Mouse (Mus musculus) liver, embryonic 11.5 days (tissue): ENCODE results near the gene Dedd2. TPM values are rescaled to one million over a fixed set of nuclear protein-coding genes. Genes with fewer than 3 reads are reported as not detected.

Experiments used
- ATAC-seq: fragments of 200-750 bp; cut with Nextera tagmentation; replicated peaks from 2 replicates; pipeline ENCODE4 v1.8.0; 2017; ENCODE audit warnings: moderate number of reproducible peaks, mild to moderate bottlenecking, moderate TSS enrichment, moderate library complexity; ENCODE audit not compliant: low FRiP score
- DNase-seq: peaks from one replicate; pipeline ENCODE4 v3.0.0-alpha.2; 2017; ENCODE audit warnings: low spot score
- H3K27ac ChIP-seq: fragments of 300-500 bp; sonication (generic); 2 replicates; pipeline ENCODE4 v1.5.1; 2014; ENCODE audit warnings: mild to moderate bottlenecking, low read depth, low read length, control low read depth
- H3K27me3 ChIP-seq: fragments of 300-500 bp; sonication (generic); replicated peaks from 2 replicates; pipeline ENCODE4 v1.6.1; 2014; ENCODE audit warnings: low read length, mixed read lengths; ENCODE audit not compliant: control insufficient read depth, insufficient read depth
- H3K36me3 ChIP-seq: fragments of 300-500 bp; sonication (generic); 2 replicates; pipeline ENCODE4 v1.6.1; 2014; ENCODE audit warnings: mild to moderate bottlenecking, low read length, moderate library complexity, mixed read lengths; ENCODE audit not compliant: control insufficient read depth, insufficient read depth
- H3K4me1 ChIP-seq: fragments of 300-500 bp; sonication (generic); replicated peaks from 2 replicates; pipeline ENCODE4 v1.6.1; 2014; ENCODE audit warnings: low read length, mixed read lengths; ENCODE audit not compliant: control insufficient read depth, insufficient read depth
- H3K4me2 ChIP-seq: fragments of 300-500 bp; sonication (generic); 2 replicates; pipeline ENCODE4 v1.6.1; 2014; ENCODE audit warnings: mild to moderate bottlenecking, control low read depth, moderate library complexity
- H3K4me3 ChIP-seq: fragments of 300-500 bp; sonication (generic); 2 replicates; pipeline ENCODE4 v1.5.1; 2014; ENCODE audit warnings: low read depth, low read length, control low read depth
- H3K9ac ChIP-seq: fragments of 300-500 bp; sonication (generic); 2 replicates; pipeline ENCODE4 v1.6.1; 2014; ENCODE audit warnings: low read depth, low read length, control low read depth
- H3K9me3 ChIP-seq: fragments of 300-500 bp; sonication (generic); 2 replicates; pipeline ENCODE4 v1.6.1; 2016; ENCODE audit warnings: low read length, inconsistent platforms, mixed read lengths; ENCODE audit not compliant: control insufficient read depth
- WGBS: fragments of 180-500 bp; shearing (Covaris S2); extraction: QIAGEN DNeasy Blood & Tissue Kit; methylation state at CpG from one replicate; pipeline ENCODE4 v1.1.7; 2014; 5-methylcytosine and 5-hydroxymethylcytosine counted together
- polyA plus RNA-seq: library from polyadenylated mRNA; unstranded; fragments of >200 nt; fragmentation: Nextera tagmentation; extraction: Ambion mirVana; gene quantifications from 2 replicates; pipeline ENCODE4 v1.2.1, GENCODE M21; 2014

Gene Dedd2
- polyA plus RNA-seq, 1 experiment from 2014 or later, result 19.6 TPM

DNA sequence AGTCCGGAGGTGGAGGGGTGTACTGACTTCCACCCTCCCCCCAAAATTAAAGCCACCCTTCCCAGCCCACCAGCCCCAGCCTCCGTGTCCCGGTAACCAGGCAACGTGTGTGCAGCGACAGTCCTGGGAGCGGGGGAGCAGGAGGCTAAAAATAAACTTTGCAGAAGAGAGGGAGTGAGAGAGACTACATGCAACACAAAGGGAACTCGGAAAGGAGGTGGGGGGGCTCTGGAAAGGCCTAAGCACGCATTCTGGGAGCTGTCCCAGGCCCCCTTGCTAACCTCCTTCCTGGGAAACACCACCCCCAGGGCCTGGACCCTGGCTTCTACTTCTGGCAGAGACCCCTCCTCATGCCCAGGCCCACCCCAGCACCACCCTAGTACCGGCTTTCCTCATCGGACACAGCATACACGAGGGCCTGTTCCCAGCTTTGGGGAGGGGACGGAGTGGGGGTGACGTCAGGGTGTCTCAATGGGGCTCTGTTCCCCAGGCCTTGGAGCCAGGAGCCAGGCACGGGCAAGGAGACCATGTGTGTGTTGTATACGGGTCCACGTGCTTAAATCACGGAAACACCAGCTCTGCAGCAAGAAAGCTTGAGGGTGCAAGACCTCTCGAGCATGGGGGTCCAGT is 27.7 kb upstream of the Dedd2 start:
- Histone ChIP-seq H3K36me3 (peaks cover 22% of the 10 kb centered on the region), H3K4me3 (peak overlapping the region; percentile 97), H3K27ac (peak overlapping the region; percentile 95), H3K9ac (peak overlapping the region; percentile 95), H3K4me2 (peak overlapping the region; percentile 91), H3K9me3 (no peaks in the 10 kb centered on the region), H3K27me3 (no peaks in the 10 kb centered on the region), H3K4me1 (peaks cover 37% of the 10 kb centered on the region)
- ATAC-seq (no peak), DNase-seq (peak; percentile 60)
- WGBS, result 4% methylated on average over 18 of the region's 18 CpGs

- DNase-seq, result no peak
Measured at GRCm38 (mm10) chr7:25247498-25247897, 27.1 kb upstream of the Dedd2 start.

DNA sequence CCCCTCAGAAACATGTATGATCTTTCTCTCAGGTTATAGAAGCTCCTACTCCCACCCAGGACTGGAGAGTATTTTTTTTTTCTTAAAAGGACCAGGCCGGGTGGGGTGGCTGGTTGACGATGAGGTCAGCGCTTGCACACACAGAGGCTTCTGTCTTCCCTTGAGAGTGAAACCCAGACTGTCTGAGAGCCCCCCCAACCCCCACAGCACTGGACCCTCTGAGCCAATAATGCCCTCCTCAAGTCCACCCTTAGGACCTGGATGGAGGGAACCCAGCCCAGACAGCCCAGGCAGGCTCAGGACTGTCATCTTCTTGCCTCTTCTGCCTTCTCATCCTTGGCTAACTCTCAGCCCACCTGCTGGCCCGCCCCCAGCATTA is 26.3 kb upstream of the Dedd2 start:
- Histone ChIP-seq H3K27me3 (no peaks in the 10 kb centered on the region), H3K36me3 (peaks cover 27% of the 10 kb centered on the region), H3K4me2 (peak overlapping the region; percentile 91), H3K4me3 (peak overlapping the region; percentile 26), H3K27ac (peak overlapping the region; percentile 95), H3K4me1 (peaks cover 34% of the 10 kb centered on the region), H3K9ac (no peak overlapping the region; the same call in 1 of the 2 replicates), H3K9me3 (no peaks in the 10 kb centered on the region)
- no peak for DNase-seq
- no peak for ATAC-seq
- 57% methylated on average over 4 of the region's 4 CpGs for WGBS

More at GRCm38 (mm10) chr7:25247498-25247897, 27.1 kb upstream of the Dedd2 start:
- 37% methylated on average over 3 of the region's 3 CpGs for WGBS
- Histone ChIP-seq H3K9me3 (no peaks in the 10 kb centered on the region), H3K4me3 (peak overlapping the region; percentile 97), H3K27ac (peak overlapping the region; percentile 95), H3K9ac (peak overlapping the region; percentile 95), H3K36me3 (peaks cover 26% of the 10 kb centered on the region), H3K27me3 (no peaks in the 10 kb centered on the region), H3K4me2 (peak overlapping the region; percentile 91), H3K4me1 (peaks cover 37% of the 10 kb centered on the region)
- ATAC-seq, result no peak

- Histone ChIP-seq H3K27ac (no peak overlapping the region), H3K4me2 (peak overlapping the region; percentile 91), H3K4me1 (peaks cover 30% of the 10 kb centered on the region), H3K4me3 (peak overlapping the region; percentile 26; the same call in 1 of the 2 replicates), H3K27me3 (no peaks in the 10 kb centered on the region), H3K9me3 (no peaks in the 10 kb centered on the region), H3K9ac (peak overlapping the region; percentile 20; the same call in 1 of the 2 replicates), H3K36me3 (peaks cover 27% of the 10 kb centered on the region)
- DNase-seq, result no peak
- 70% methylated on average over 20 of the region's 20 CpGs for WGBS
- no peak for ATAC-seq
Measured at GRCm38 (mm10) chr7:25246079-25246758, 25.8 kb upstream of the Dedd2 start.

DNA sequence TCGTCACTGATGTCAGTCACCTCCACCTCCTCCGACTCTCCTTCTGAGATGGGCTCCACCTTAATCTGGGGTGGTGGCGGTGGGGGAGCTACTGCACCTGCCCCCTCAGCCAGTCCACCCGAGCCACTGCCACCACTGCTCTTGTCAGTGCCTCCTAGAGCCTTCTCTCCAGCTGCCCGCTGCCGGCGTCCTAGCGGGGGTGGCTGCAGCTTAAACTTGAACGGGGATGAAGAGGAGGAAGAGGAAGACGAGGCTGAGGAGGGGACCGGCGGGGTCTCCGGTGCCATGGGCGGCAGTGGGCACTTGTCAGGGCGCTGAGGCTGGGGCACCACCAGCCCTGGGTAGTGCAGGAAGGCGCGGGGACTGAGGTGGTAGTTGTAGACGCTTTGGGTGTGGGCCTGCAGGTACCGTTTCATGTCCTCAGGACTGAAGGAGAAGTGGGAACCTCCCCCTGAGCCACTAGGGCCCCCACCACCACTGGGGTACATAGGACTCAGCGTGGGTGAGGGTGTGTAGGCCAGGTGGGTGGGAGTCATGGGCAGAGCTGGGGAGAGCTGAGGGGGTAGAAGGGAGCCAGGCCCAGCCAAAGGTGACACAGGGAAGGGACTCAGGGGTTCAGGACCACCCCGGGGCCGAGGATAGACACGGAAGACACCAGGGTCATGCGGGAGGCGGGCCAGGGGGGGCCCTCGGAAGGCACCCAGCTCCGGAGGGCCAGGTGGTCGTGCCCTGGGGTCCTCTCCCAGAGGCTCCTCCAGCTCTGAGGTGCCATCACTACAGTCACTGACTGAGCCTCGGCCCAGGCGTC is 24.4 kb upstream of the Dedd2 start:
- DNase-seq, result no peak
- Histone ChIP-seq H3K27me3 (no peaks in the 10 kb centered on the region), H3K4me2 (no peak overlapping the region), H3K9me3 (no peaks in the 10 kb centered on the region), H3K36me3 (peaks cover 27% of the 10 kb centered on the region), H3K27ac (no peak overlapping the region), H3K4me1 (peaks cover 28% of the 10 kb centered on the region), H3K9ac (no peak overlapping the region), H3K4me3 (no peak overlapping the region)
- no peak for ATAC-seq
- WGBS, result 91% methylated on average over 30 of the region's 30 CpGs

GRCm38 (mm10) chr7:25243361-25243760 is 22.9 kb upstream of the Dedd2 start:
- Histone ChIP-seq H3K27me3 (no peaks in the 10 kb centered on the region), H3K9me3 (no peaks in the 10 kb centered on the region), H3K4me2 (no peak overlapping the region), H3K36me3 (peaks cover 27% of the 10 kb centered on the region), H3K4me3 (no peak overlapping the region; the same call in 1 of the 2 replicates), H3K4me1 (peaks cover 28% of the 10 kb centered on the region), H3K9ac (no peak overlapping the region), H3K27ac (no peak overlapping the region)
- ATAC-seq (no peak), DNase-seq (no peak)
- 90% methylated on average over 4 of the region's 4 CpGs for WGBS

GRCm38 (mm10) chr7:25241062-25241461 is 20.6 kb upstream of the Dedd2 start:
- WGBS, result 34% methylated on average over 2 of the region's 2 CpGs
- DNase-seq, result no peak
- no peaks in the 10 kb centered on the region for H3K9me3 ChIP-seq
- H3K9ac ChIP-seq, result no peak overlapping the region
- no peak overlapping the region for H3K4me3 ChIP-seq
- H3K4me1 ChIP-seq, result peaks cover 12% of the 10 kb centered on the region
- H3K36me3 ChIP-seq, result peaks cover 21% of the 10 kb centered on the region
- H3K27me3 ChIP-seq, result no peaks in the 10 kb centered on the region
- H3K27ac ChIP-seq, result peak overlapping the region; percentile 32; the same call in 1 of the 2 replicates
- H3K4me2 ChIP-seq, result no peak overlapping the region
- no peak for ATAC-seq

DNA sequence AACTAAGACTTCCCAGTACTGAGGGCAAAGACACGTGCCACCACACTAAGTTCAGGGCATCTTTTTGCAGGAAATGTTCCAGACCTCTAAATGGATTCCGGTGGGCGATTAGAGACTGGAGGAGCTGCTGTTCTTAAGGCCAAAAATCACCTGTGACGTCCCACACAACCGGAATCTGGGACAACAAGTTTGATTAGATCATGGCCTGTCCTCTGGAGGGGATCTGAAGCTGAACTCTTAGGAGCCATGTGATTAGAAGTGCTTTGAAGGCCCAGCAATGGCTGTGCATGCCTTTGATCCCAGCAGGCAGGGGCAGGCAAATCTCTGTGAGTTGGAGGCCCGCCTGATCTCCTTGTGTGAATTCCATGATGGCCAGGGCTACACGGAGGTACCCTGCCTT is 20.2 kb upstream of the Dedd2 start:
- 78% methylated on average over 7 of the region's 7 CpGs for WGBS
- Histone ChIP-seq H3K4me2 (no peak overlapping the region), H3K9me3 (no peaks in the 10 kb centered on the region), H3K9ac (no peak overlapping the region), H3K4me3 (no peak overlapping the region), H3K4me1 (peaks cover 15% of the 10 kb centered on the region), H3K27ac (no peak overlapping the region), H3K27me3 (no peaks in the 10 kb centered on the region), H3K36me3 (peaks cover 18% of the 10 kb centered on the region)
- DNase-seq (no peak), ATAC-seq (no peak)
